Mouse (Mus musculus) intestine, postnatal 0 days (tissue): ENCODE results near the gene Eif2b2. TPM values are rescaled to one million over a fixed set of nuclear protein-coding genes. Genes with fewer than 3 reads are reported as not detected.

ENCODE experiments used
- ATAC-seq: fragments of 200-750 bp; cut with Nextera tagmentation; 2 replicates; pipeline ENCODE4 v1.8.0; 2017; ENCODE audit warnings: mild to moderate bottlenecking, moderate TSS enrichment, moderate library complexity
- H3K27ac ChIP-seq: fragments of 300-500 bp; sonication (generic); 2 replicates; pipeline ENCODE4 v1.5.1; 2014; ENCODE audit warnings: mild to moderate bottlenecking, low read depth, low read length, moderate library complexity
- H3K27me3 ChIP-seq: fragments of 300-500 bp; sonication (generic); replicated peaks from 2 replicates; pipeline ENCODE4 v1.6.1; 2014; ENCODE audit warnings: low read length, mixed read lengths; ENCODE audit not compliant: control insufficient read depth, insufficient read depth
- H3K36me3 ChIP-seq: fragments of 300-500 bp; sonication (generic); 2 replicates; pipeline ENCODE4 v1.6.1; 2014; ENCODE audit warnings: mild to moderate bottlenecking, moderate library complexity; ENCODE audit not compliant: control insufficient read depth, insufficient read depth
- H3K4me1 ChIP-seq: fragments of 300-500 bp; sonication (generic); replicated peaks from 2 replicates; pipeline ENCODE4 v1.6.1; 2014; ENCODE audit warnings: antibody characterized with exemption, low read length, mixed read lengths; ENCODE audit not compliant: control insufficient read depth, insufficient read depth
- H3K4me2 ChIP-seq: fragments of 300-500 bp; sonication (generic); replicated peaks from 2 replicates; pipeline ENCODE4 v1.6.1; 2014; ENCODE audit warnings: low read depth, mild to moderate bottlenecking, moderate library complexity
- H3K4me3 ChIP-seq: fragments of 300-500 bp; sonication (generic); 2 replicates; pipeline ENCODE4 v1.5.1; 2014; ENCODE audit warnings: low read depth, low read length
- H3K9ac ChIP-seq: fragments of 300-500 bp; sonication (generic); 2 replicates; pipeline ENCODE4 v1.6.1; 2014; ENCODE audit warnings: mild to moderate bottlenecking, low read depth, low read length
- H3K9me3 ChIP-seq: fragments of 300-500 bp; sonication (generic); 2 replicates; pipeline ENCODE4 v1.6.1; 2016; ENCODE audit warnings: mixed run types; ENCODE audit not compliant: control insufficient read depth
- CTCF ChIP-seq: sonication (generic); IDR thresholded peaks from 2 replicates; pipeline ENCODE4 v1.5.1; 2016; ENCODE audit warnings: low read depth, mild to moderate bottlenecking, control low read depth, antibody characterized with exemption, moderate library complexity
- WGBS: fragments of 180-500 bp; shearing (Covaris S2); extraction: QIAGEN DNeasy Blood & Tissue Kit; methylation state at CpG from one replicate; pipeline ENCODE4 v1.1.7; 2014; 5-methylcytosine and 5-hydroxymethylcytosine counted together
- polyA plus RNA-seq: library from polyadenylated mRNA; unstranded; fragments of >200 nt; fragmentation: Nextera tagmentation; extraction: Ambion mirVana; gene quantifications from 2 replicates; pipeline ENCODE4 v1.2.1, GENCODE M21; 2015

Eif2b2 gene
- polyA plus RNA-seq, 1 experiment from 2014 or later: 44.9 TPM

- ATAC-seq: no peak; the same call in 1 of the 2 replicates
- no peak for TF ChIP-seq CTCF
- Histone ChIP-seq H3K27ac (no peak overlapping the region), H3K4me2 (peak overlapping the region; percentile 82), H3K9me3 (no peaks in the 10 kb centered on the region), H3K4me1 (no peaks in the 10 kb centered on the region), H3K27me3 (0 out of 2 replicates have a peak, but pooled peaks cover 6% of the 10 kb centered on the region), H3K36me3 (no peaks in the 10 kb centered on the region), H3K9ac (peak overlapping the region; percentile 45; the same call in 1 of the 2 replicates), H3K4me3 (peak overlapping the region; percentile 38)
- 34% methylated on average over 11 of the region's 11 CpGs for WGBS
Measured at GRCm38 (mm10) chr12:85175926-85176845, 43.1 kb upstream of the Eif2b2 start.

DNA sequence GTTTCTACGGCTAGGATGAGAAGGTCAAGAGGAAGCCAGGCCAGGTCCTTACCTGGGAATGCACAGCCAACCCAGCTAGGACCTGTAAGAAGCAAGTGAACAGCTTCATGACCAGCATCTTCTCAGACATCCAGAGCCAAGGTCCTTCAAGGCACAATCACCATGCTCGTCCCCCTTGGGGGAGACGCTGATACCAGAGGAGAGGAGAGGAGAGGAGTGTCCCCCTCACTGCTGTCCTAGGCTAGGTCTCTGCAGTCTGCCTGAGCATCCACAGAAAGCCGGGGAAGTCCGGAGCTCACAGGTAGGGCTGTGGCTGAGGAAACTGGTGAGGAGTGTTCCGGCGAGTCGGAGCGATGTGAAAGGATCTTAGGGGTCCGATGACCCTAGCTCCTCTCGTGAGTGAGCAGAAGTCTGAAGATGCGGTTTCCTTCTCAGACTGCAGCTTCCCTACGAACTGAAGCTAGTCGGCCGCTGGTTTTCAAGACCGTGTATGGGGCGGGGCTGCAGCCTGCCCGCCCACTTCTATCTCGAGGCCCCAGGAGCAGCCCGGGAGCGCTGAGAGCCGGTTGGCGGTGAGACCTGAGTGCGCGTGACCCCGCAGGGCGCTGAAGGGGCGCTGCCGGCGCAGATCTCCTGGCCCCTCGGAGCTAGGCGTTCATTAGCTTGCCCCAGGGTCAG lies 42.3 kb upstream of the Eif2b2 start:
- H3K36me3 ChIP-seq: no peaks in the 10 kb centered on the region
- H3K27ac ChIP-seq: no peak overlapping the region
- ATAC-seq: 0 out of 2 replicates have a peak, but pooled peaks have one; percentile 44

DNA sequence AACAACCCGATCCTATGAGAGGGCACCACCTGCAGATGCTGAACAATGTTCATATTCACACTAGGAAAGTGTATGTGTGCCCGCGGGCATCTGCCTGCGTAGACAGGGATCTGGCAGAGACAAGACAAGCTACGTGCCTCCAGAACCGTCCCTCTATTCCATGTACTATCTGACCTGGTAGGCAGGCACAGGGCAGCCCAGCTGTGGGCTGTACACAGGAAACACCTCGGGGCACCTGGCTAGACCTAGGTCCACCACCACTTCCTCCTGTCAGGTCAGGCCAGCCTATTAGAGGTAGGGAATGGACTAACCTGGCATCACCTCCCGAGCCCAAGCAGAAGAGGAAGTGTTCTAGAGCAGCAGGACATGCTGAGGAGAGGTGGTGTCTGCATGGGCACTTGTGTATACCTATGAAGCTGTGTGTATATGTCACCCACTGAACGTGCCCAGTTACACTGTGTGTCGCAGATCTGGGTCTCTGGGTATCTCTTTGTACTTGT lies 41.5 kb upstream of the Eif2b2 start, which contains the start of gene Pgf:
Gene Pgf (minus strand): TSS at position 51 of the 500 bp plus-strand sequence.
- Histone ChIP-seq H3K9me3 (no peaks in the 10 kb centered on the region), H3K36me3 (no peaks in the 10 kb centered on the region), H3K4me2 (peak within 1 kb of the TSS; percentile 82), H3K27ac (no peak within 1 kb of the TSS), H3K4me1 (no peaks in the 10 kb centered on the region), H3K27me3 (0 out of 2 replicates have a peak, but pooled peaks cover 6% of the 10 kb centered on the region), H3K9ac (peak within 1 kb of the TSS; percentile 45), H3K4me3 (peak within 1 kb of the TSS; percentile 38)
- 79% methylated on average over 10 of the region's 10 CpGs for WGBS
- no peak for ATAC-seq
- TF ChIP-seq CTCF: no peak

More for the DNA sequence above, 42.3 kb upstream of the Eif2b2 start:
- Histone ChIP-seq H3K4me2 (peak overlapping the region; percentile 82), H3K4me3 (peak overlapping the region; percentile 38), H3K4me1 (no peaks in the 10 kb centered on the region), H3K9me3 (no peaks in the 10 kb centered on the region), H3K9ac (peak overlapping the region; percentile 45), H3K27me3 (0 out of 2 replicates have a peak, but pooled peaks cover 6% of the 10 kb centered on the region)
- peak; percentile 2; the same call in 1 of the 2 replicates for TF ChIP-seq CTCF
- WGBS: 2% methylated on average over 32 of the region's 32 CpGs

DNA sequence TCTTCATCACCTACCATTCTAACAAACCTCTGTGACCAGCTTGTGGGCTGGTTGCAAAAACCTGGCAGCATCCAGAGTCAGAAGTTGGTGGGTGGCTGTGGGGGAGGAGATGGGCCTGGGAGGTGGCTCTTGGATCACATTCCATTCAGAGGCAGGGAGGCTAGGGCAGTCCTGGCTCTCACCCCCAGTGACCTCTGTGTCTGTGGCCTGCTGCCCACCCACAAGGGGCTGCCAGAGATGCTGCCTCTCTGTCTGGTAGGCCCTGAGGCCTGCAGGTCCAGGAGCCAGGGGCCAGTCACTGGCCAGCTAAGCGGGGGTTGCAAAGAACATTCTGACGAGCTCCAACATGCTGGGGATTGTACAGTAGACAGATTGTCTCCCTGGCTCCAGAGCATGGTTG lies 41.0 kb upstream of the Eif2b2 start:
- Histone ChIP-seq H3K4me3 (no peak overlapping the region), H3K4me2 (no peak overlapping the region), H3K36me3 (no peaks in the 10 kb centered on the region), H3K4me1 (no peaks in the 10 kb centered on the region), H3K27me3 (0 out of 2 replicates have a peak, but pooled peaks cover 6% of the 10 kb centered on the region), H3K9me3 (no peaks in the 10 kb centered on the region), H3K27ac (no peak overlapping the region), H3K9ac (no peak overlapping the region)
- WGBS: 78% methylated on average over 2 of the region's 2 CpGs
- TF ChIP-seq CTCF: no peak
- no peak for ATAC-seq

DNA sequence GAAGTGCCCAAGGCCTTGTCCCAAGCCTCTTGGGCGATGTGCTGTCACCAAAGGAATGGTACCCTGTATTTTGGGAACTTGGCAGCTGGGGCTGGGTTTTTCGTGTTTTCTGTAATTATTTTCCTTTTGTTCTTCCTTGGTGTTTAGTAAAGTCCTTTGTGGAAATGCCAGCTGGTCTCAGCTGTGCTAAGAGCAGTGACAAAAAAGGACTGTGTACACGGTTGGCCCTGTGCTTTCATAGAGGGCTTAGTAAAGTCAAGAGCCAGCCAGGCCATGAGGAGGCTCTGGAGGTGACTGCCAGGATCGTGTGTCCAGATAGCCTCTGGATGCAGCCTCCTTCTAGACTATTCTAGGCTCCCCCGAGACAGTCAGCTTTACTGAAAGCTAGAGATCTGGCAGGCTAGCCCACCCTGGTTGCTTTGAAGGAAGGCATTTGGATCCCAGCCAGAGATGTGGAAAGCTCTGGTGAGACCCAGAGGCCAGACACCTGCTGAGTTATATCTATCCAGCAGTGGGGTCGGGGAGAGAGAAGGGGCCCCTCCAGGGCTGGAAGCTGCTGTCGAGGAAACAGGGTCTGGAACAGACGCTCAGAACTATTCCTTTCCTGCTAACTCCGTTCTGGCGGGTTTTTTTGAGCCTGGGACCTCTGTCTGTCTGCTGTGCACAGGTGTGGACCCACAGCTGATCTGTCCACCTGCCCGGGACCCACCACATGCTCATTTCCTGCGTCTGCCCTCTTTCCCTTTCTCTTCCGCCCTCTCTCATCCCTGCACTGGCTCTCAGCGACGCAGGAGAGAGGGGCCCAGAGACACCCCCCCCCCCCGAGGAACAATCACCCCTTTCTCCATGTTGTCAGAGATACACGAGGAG lies 37.6 kb upstream of the Eif2b2 start:
- 40% methylated on average over 16 of the region's 17 CpGs for WGBS
- H3K9ac ChIP-seq: no peak overlapping the region
- no peak for ATAC-seq
- H3K27ac ChIP-seq: no peak overlapping the region
- no peak for TF ChIP-seq CTCF
- H3K4me1 ChIP-seq: no peaks in the 10 kb centered on the region
- H3K4me2 ChIP-seq: no peak overlapping the region
- H3K27me3 ChIP-seq: 0 out of 2 replicates have a peak, but pooled peaks cover 6% of the 10 kb centered on the region
- no peaks in the 10 kb centered on the region for H3K9me3 ChIP-seq
- no peak overlapping the region for H3K4me3 ChIP-seq
- H3K36me3 ChIP-seq: no peaks in the 10 kb centered on the region
